Mouse (Mus musculus) cortical plate, adult 2 months (tissue): ENCODE measurements around the gene Wdtc1.

Experiments
- CTCF ChIP-seq: fragments of 200-500 bp; IDR thresholded peaks from 2 replicates; pipeline ENCODE4 v1.5.1; 2011; ENCODE audit warnings: mild to moderate bottlenecking, control low read depth, low read length; ENCODE audit not compliant: insufficient read depth; ENCODE audit errors: extremely low read depth
- POLR2A ChIP-seq: fragments of 200-500 bp; IDR thresholded peaks from 2 replicates; pipeline ENCODE4 v1.6.1; 2011; ENCODE audit warnings: mild to moderate bottlenecking, low read length, control low read depth; ENCODE audit not compliant: insufficient read depth; ENCODE audit errors: extremely low read depth

DNA sequence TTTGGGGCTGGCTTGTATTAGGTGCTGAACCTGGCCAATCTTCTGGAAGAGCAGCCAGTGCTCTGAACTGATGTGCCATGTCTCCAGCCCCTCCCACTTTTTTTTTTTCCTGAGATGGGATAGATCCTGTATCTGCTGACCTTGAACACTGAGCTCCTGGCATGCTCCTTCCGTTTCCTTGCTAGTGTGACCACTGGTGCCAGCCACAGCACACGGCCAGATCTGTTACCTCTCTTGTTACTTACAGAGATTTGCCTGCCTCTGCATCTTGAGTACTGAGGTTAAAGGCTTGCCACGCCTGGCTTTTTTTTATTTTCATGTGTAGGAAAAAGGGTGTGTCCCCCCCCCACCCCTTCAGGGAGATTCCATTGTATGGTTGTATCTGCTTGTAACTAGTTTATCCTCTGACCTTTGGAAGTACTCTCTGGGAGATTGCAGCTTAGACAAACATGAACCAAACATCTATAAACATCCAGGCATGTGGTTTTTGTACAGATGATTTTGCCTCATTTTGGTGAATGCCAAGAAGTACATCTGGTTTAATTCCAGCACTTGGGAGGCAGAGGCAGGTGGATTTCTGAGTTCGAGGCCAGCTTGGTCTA is 66.7 kb downstream of the Wdtc1 start:
- TF ChIP-seq CTCF: no peak
- TF ChIP-seq POLR2A: no peak
